8 mouse cellular contexts compared by ENCODE assay signal in the genomic region with DNA sequence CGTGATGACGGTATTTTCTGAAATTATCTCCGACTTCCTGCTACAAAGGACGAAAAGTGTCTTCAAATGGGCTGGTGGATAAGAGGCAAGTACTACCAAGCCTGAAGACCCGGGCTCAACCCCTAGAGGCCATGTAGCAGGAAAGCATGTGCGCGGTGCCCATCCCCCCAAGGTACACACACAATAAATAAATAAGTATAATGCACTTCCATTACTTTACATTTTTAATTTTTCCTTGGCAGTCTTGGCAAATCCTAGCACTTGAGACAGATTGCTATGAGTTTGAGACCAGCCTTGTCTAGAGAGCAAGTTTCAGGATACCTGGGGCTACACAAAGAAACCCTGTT. TPM values are rescaled to one million over a fixed set of nuclear protein-coding genes. Genes with fewer than 3 reads are reported as not detected.
A peak's percentile ranks its signal among the peaks of the same experiment; 100 is the strongest.
DNase-seq lines count a peak whose midpoint lies in the region; ATAC-seq and TF ChIP-seq lines count a peak whose summit lies in the region.

No protein-coding gene starts in this region.

- 0 out of 2 replicates have a peak, but pooled peaks cover 2% of the 10 kb centered on the region for H3K4me1 ChIP-seq in heart, embryonic 16.5 days (ENCODE audit: control insufficient read depth, insufficient read depth, low read length)
- peaks cover 10% of the 10 kb centered on the region; the same call in 1 of the 2 replicates for H3K4me1 ChIP-seq in hindbrain, embryonic 14.5 days (replicated peaks; ENCODE audit: control insufficient read depth, insufficient read depth, low read length)
- peaks cover 21% of the 10 kb centered on the region for H3K4me1 ChIP-seq in midbrain, embryonic 13.5 days (replicated peaks)
- no peaks in the 10 kb centered on the region for H3K4me1 ChIP-seq in cerebellum, adult 2 months (ENCODE audit: control insufficient read depth, insufficient read depth, low read length)

- H3K4me2 ChIP-seq in heart, embryonic 16.5 days (ENCODE audit: low read depth, low read length) = peak overlapping the region; percentile 59
- H3K4me2 ChIP-seq in hindbrain, embryonic 14.5 days (replicated peaks) = peak overlapping the region; percentile 53
- H3K4me2 ChIP-seq in midbrain, embryonic 13.5 days (replicated peaks) = peak overlapping the region; percentile 63

- ATAC-seq in heart, embryonic 16.5 days (replicated peaks; ENCODE audit: extremely low read depth, insufficient read depth, low FRiP score) = no peak
- peak; percentile 51; the same call in 1 of the 2 replicates for ATAC-seq in hindbrain, embryonic 14.5 days (ENCODE audit: low FRiP score)
- ATAC-seq in midbrain, embryonic 13.5 days = 0 out of 2 replicates have a peak, but pooled peaks have one; percentile 27

- TF ChIP-seq POLR2A in brain, embryonic 14.5 days (IDR thresholded peaks at IDR 0.05; ENCODE audit: borderline replicate concordance, extremely low read depth, insufficient read depth, insufficient read length, poor library complexity, severe bottlenecking) = no peak
- TF ChIP-seq POLR2A in cerebellum, adult 2 months (IDR thresholded peaks at IDR 0.05; ENCODE audit: borderline replicate concordance, insufficient read depth, low read length) = no peak

- no peaks in the 10 kb centered on the region for H3K36me3 ChIP-seq in heart, embryonic 16.5 days (ENCODE audit: control insufficient read depth, insufficient read depth)
- H3K36me3 ChIP-seq in hindbrain, embryonic 14.5 days (replicated peaks; ENCODE audit: control insufficient read depth, insufficient read depth) = no peaks in the 10 kb centered on the region
- H3K36me3 ChIP-seq in midbrain, embryonic 13.5 days = no peaks in the 10 kb centered on the region

- no peak overlapping the region for H3K9ac ChIP-seq in heart, embryonic 16.5 days (ENCODE audit: low read length)
- no peak overlapping the region for H3K9ac ChIP-seq in hindbrain, embryonic 14.5 days
- peak overlapping the region; percentile 48; the same call in 1 of the 2 replicates for H3K9ac ChIP-seq in midbrain, embryonic 13.5 days (replicated peaks)

- 47% methylated on average over 7 of the region's 7 CpGs for WGBS in heart, embryonic 16.5 days
- WGBS in hindbrain, embryonic 14.5 days = 48% methylated on average over 7 of the region's 7 CpGs
- 31% methylated on average over 7 of the region's 7 CpGs for WGBS in midbrain, embryonic 13.5 days
- 51% methylated on average over 7 of the region's 7 CpGs for WGBS in cerebellum, adult 2 months

- no peak for TF ChIP-seq CTCF in brain, embryonic 14.5 days (IDR thresholded peaks at IDR 0.05; ENCODE audit: borderline replicate concordance, extremely low read depth, insufficient read depth, insufficient read length)
- TF ChIP-seq CTCF in cerebellum, adult 2 months (IDR thresholded peaks at IDR 0.05; ENCODE audit: borderline replicate concordance, insufficient read depth, low read depth, low read length) = no peak

- no peak for DNase-seq in heart, postnatal 14 days
- peak; percentile 60 for DNase-seq in brain, embryonic 14.5 days (ENCODE audit: low read depth)
- DNase-seq in hindbrain, embryonic 14.5 days (ENCODE audit: low spot score) = no peak
- no peak for DNase-seq in cerebellum, adult 2 months
- no peak for DNase-seq in spleen, adult 18-20 months
- DNase-seq in adrenal gland, adult 8-10 months = no peak

- peak overlapping the region; percentile 32 for H3K4me3 ChIP-seq in heart, embryonic 16.5 days (ENCODE audit: low read length)
- H3K4me3 ChIP-seq in hindbrain, embryonic 14.5 days (replicated peaks; ENCODE audit: low read length) = peak overlapping the region; percentile 17
- peak overlapping the region; percentile 29 for H3K4me3 ChIP-seq in midbrain, embryonic 13.5 days (replicated peaks)
- H3K4me3 ChIP-seq in cerebellum, adult 2 months (replicated peaks; ENCODE audit: insufficient read depth, low read depth, low read length) = no peak overlapping the region

- intact Hi-C loops in heart, postnatal 14 days (cut with DNase I) = no loop called here

- H3K27me3 ChIP-seq in heart, embryonic 16.5 days (ENCODE audit: control insufficient read depth, insufficient read depth, low read length) = no peaks in the 10 kb centered on the region
- H3K27me3 ChIP-seq in hindbrain, embryonic 14.5 days (ENCODE audit: control insufficient read depth, insufficient read depth, low read length) = no peaks in the 10 kb centered on the region
- 0 out of 2 replicates have a peak, but pooled peaks cover 4% of the 10 kb centered on the region for H3K27me3 ChIP-seq in midbrain, embryonic 13.5 days
- H3K27me3 ChIP-seq in cerebellum, adult 2 months (ENCODE audit: control insufficient read depth, insufficient read depth, low read length) = no peaks in the 10 kb centered on the region

- H3K27ac ChIP-seq in heart, embryonic 16.5 days (ENCODE audit: low read length) = no peak overlapping the region
- H3K27ac ChIP-seq in hindbrain, embryonic 14.5 days = no peak overlapping the region
- H3K27ac ChIP-seq in midbrain, embryonic 13.5 days = 0 out of 2 replicates have a peak overlapping the region, but pooled peaks have one; percentile 80
- H3K27ac ChIP-seq in cerebellum, adult 2 months (ENCODE audit: insufficient read depth, low read length) = no peak overlapping the region

- no peaks in the 10 kb centered on the region for H3K9me3 ChIP-seq in heart, embryonic 16.5 days (replicated peaks; ENCODE audit: control insufficient read depth, low read length)
- 0 out of 2 replicates have a peak, but pooled peaks cover 4% of the 10 kb centered on the region for H3K9me3 ChIP-seq in hindbrain, embryonic 14.5 days (ENCODE audit: control insufficient read depth, low read length)
- H3K9me3 ChIP-seq in midbrain, embryonic 13.5 days = no peaks in the 10 kb centered on the region

RNA-seq across cellular contexts. Expression of gene Tgif1, which starts 20.4 kb away (rescaled TPM):
- 19.7 and 20.7 TPM in 2 replicates for polyA plus RNA-seq in heart, embryonic 16.5 days (2015; fragmentation: Nextera tagmentation; extraction: Ambion mirVana)
- total RNA-seq in heart, postnatal 14 days (2021) = 10 to 100 TPM in 1 of 2 experiments, 1 to 10 TPM in 1; 8.5 to 10.1 TPM
- 17.2 and 19.2 TPM in 2 replicates for polyA plus RNA-seq in brain, embryonic 14.5 days (2012; rRNA removed)
- polyA plus RNA-seq in hindbrain, embryonic 14.5 days (2014; fragmentation: Nextera tagmentation; extraction: Ambion mirVana) = 11.8 and 12.0 TPM in 2 replicates
- polyA plus RNA-seq in midbrain, embryonic 13.5 days (2015; fragmentation: Nextera tagmentation; extraction: Ambion mirVana) = 25.0 and 29.6 TPM in 2 replicates
- 3.5 and 4.0 TPM in 2 replicates for polyA plus RNA-seq in cerebellum, adult 2 months (2012; rRNA removed)
- 10 to 100 TPM; 45.8 to 61.5 (median 60.5) TPM for total RNA-seq in adrenal gland, adult 8-10 months (2022)
